Mouse (Mus musculus) cortical plate, adult 2 months (tissue): ENCODE results near the gene Pigf.

Source experiments
- CTCF ChIP-seq: fragments of 200-500 bp; IDR thresholded peaks from 2 replicates; pipeline ENCODE4 v1.5.1; 2011; ENCODE audit warnings: mild to moderate bottlenecking, control low read depth, low read length; ENCODE audit not compliant: insufficient read depth; ENCODE audit errors: extremely low read depth
- POLR2A ChIP-seq: fragments of 200-500 bp; IDR thresholded peaks from 2 replicates; pipeline ENCODE4 v1.6.1; 2011; ENCODE audit warnings: mild to moderate bottlenecking, low read length, control low read depth; ENCODE audit not compliant: insufficient read depth; ENCODE audit errors: extremely low read depth

DNA sequence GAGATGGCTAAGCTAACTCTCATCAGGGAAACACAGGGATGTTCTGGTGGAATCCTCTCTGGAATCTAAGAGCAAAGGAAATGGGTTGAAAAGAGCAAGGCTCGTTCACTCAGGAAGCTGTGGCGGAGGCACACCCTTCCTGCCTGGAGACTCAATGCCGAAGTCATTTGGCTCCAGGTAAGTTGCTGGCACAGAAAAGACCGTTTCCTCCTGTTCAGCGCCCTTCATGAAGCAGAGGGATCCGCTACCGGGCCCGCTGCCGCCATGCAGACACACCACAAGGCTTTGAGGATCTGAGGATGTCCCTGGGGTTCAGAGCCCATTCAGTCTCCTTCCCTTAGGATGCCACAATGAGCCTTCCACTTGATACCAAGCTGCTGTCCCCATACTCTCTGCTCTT is 37.4 kb upstream of the Pigf start:
- TF ChIP-seq CTCF (no peak), POLR2A (no peak)
